In genomic region chr2:173024392-173024791, GRCm38 (mm10) we compare ENCODE assay signal across 10 mouse cellular contexts. TPM values are rescaled to one million over a fixed set of nuclear protein-coding genes. Genes with fewer than 3 reads are reported as not detected.
DNase-seq lines count a peak whose midpoint lies in the region; ATAC-seq and TF ChIP-seq lines count a peak whose summit lies in the region.
"Had no signal": no experiment of that assay in that cellular context is flagged by ENCODE, and none has a peak within 500 bp of the region (broad histone marks: within the 10 kb centered on the region; RNA-seq: fewer than 3 reads in every experiment).

No protein-coding gene starts in this region.

- peak overlapping the region; percentile 69; the same call in 1 of the 2 replicates for H3K4me3 ChIP-seq in forebrain, embryonic 10.5 days
- no peak overlapping the region for H3K4me3 ChIP-seq in forebrain, embryonic 16.5 days (replicated peaks; ENCODE audit: low read length)
- peak overlapping the region; percentile 63 for H3K4me3 ChIP-seq in lung, embryonic 15.5 days
- H3K4me3 ChIP-seq in hindbrain, embryonic 13.5 days: no peak overlapping the region
- H3K4me3 ChIP-seq in liver, postnatal 0 days (ENCODE audit: low read depth, low read length): peak overlapping the region; percentile 93

- WGBS in forebrain, embryonic 10.5 days: 79% methylated on average over 8 of the region's 8 CpGs
- WGBS in forebrain, embryonic 16.5 days: 78% methylated on average over 8 of the region's 8 CpGs
- WGBS in lung, embryonic 15.5 days: 73% methylated on average over 8 of the region's 8 CpGs
- WGBS in hindbrain, embryonic 13.5 days: 65% methylated on average over 8 of the region's 8 CpGs
- 65% methylated on average over 8 of the region's 8 CpGs for WGBS in liver, postnatal 0 days (ENCODE audit: insufficient replicate concordance)

- H3K27me3 ChIP-seq in forebrain, embryonic 10.5 days (ENCODE audit: poor library complexity, severe bottlenecking): peaks cover 20% of the 10 kb centered on the region
- no peaks in the 10 kb centered on the region for H3K27me3 ChIP-seq in forebrain, embryonic 16.5 days (replicated peaks; ENCODE audit: control insufficient read depth, insufficient read depth, low read length)
- H3K27me3 ChIP-seq in lung, embryonic 15.5 days: peaks cover 11% of the 10 kb centered on the region
- H3K27me3 ChIP-seq in hindbrain, embryonic 13.5 days: peaks cover 19% of the 10 kb centered on the region
- H3K27me3 ChIP-seq in liver, postnatal 0 days (ENCODE audit: insufficient read depth, low read length): no peaks in the 10 kb centered on the region

- H3K27ac ChIP-seq in forebrain, embryonic 10.5 days: 0 out of 2 replicates have a peak overlapping the region, but pooled peaks have one; percentile 1
- no peak overlapping the region for H3K27ac ChIP-seq in forebrain, embryonic 16.5 days (ENCODE audit: low read length)
- H3K27ac ChIP-seq in lung, embryonic 15.5 days: no peak overlapping the region
- no peak overlapping the region for H3K27ac ChIP-seq in hindbrain, embryonic 13.5 days
- H3K27ac ChIP-seq in liver, postnatal 0 days (ENCODE audit: low read depth): peak overlapping the region; percentile 77

- DNase-seq in forebrain, embryonic 10.5 days (ENCODE audit: extremely low spot score, low spot score): no peak
- no peak for DNase-seq in lung, postnatal 25 days (ENCODE audit: low spot score)
- DNase-seq in liver, postnatal 0 days: peak; percentile 18
- no peak for DNase-seq in left cerebral cortex, postnatal 10 days (ENCODE audit: extremely low spot score in 1 of 2, low spot score in 2 of 2)
- no peak for DNase-seq in cerebellum, adult 9-10 months
- DNase-seq: kidney, postnatal 25 days; lung, postnatal 36 days had no signal

- TF ChIP-seq EP300 in liver, postnatal 0 days (IDR thresholded peaks at IDR 0.05; ENCODE audit: low read depth): no peak

- ATAC-seq in forebrain, embryonic 16.5 days: no peak
- no peak for ATAC-seq in lung, embryonic 15.5 days (ENCODE audit: borderline replicate concordance, extremely low read depth, low FRiP score, low TSS enrichment)
- no peak for ATAC-seq in hindbrain, embryonic 13.5 days (ENCODE audit: low FRiP score)
- ATAC-seq in liver, postnatal 0 days: no peak

- TF ChIP-seq CTCF in liver, postnatal 0 days (IDR thresholded peaks at IDR 0.05; ENCODE audit: low read depth): no peak

- peaks cover 64% of the 10 kb centered on the region for H3K36me3 ChIP-seq in forebrain, embryonic 10.5 days (replicated peaks)
- H3K36me3 ChIP-seq in forebrain, embryonic 16.5 days (ENCODE audit: control insufficient read depth, insufficient read depth): no peaks in the 10 kb centered on the region
- H3K36me3 ChIP-seq in lung, embryonic 15.5 days: no peaks in the 10 kb centered on the region
- peaks cover 9% of the 10 kb centered on the region; the same call in 1 of the 2 replicates for H3K36me3 ChIP-seq in hindbrain, embryonic 13.5 days
- H3K36me3 ChIP-seq in liver, postnatal 0 days (replicated peaks; ENCODE audit: insufficient read depth, low read length): peaks cover 69% of the 10 kb centered on the region

- H3K4me1 ChIP-seq in forebrain, embryonic 10.5 days: peaks cover 84% of the 10 kb centered on the region
- peaks cover 46% of the 10 kb centered on the region for H3K4me1 ChIP-seq in forebrain, embryonic 16.5 days (replicated peaks; ENCODE audit: control insufficient read depth, insufficient read depth, low read length)
- peaks cover 78% of the 10 kb centered on the region for H3K4me1 ChIP-seq in lung, embryonic 15.5 days
- H3K4me1 ChIP-seq in hindbrain, embryonic 13.5 days (replicated peaks): peaks cover 77% of the 10 kb centered on the region
- peaks cover 81% of the 10 kb centered on the region for H3K4me1 ChIP-seq in liver, postnatal 0 days (ENCODE audit: insufficient read depth)

- H3K9ac ChIP-seq in forebrain, embryonic 16.5 days (replicated peaks; ENCODE audit: low read depth, low read length): no peak overlapping the region
- H3K9ac ChIP-seq in lung, embryonic 15.5 days: no peak overlapping the region
- no peak overlapping the region; the same call in 1 of the 2 replicates for H3K9ac ChIP-seq in hindbrain, embryonic 13.5 days
- H3K9ac ChIP-seq in liver, postnatal 0 days (replicated peaks): peak overlapping the region; percentile 86

- no peaks in the 10 kb centered on the region for H3K9me3 ChIP-seq in forebrain, embryonic 10.5 days
- no peaks in the 10 kb centered on the region for H3K9me3 ChIP-seq in forebrain, embryonic 16.5 days (ENCODE audit: control insufficient read depth, low read length)
- H3K9me3 ChIP-seq in lung, embryonic 15.5 days: no peaks in the 10 kb centered on the region
- no peaks in the 10 kb centered on the region for H3K9me3 ChIP-seq in hindbrain, embryonic 13.5 days
- H3K9me3 ChIP-seq in liver, postnatal 0 days (ENCODE audit: low read length): no peaks in the 10 kb centered on the region

- H3K4me2 ChIP-seq in forebrain, embryonic 16.5 days (ENCODE audit: low read length): no peak overlapping the region
- H3K4me2 ChIP-seq in lung, embryonic 15.5 days: peak overlapping the region; percentile 92
- peak overlapping the region; percentile 91; the same call in 1 of the 2 replicates for H3K4me2 ChIP-seq in hindbrain, embryonic 13.5 days
- H3K4me2 ChIP-seq in liver, postnatal 0 days (ENCODE audit: low read depth, low read length): peak overlapping the region; percentile 85

- intact Hi-C loops in left cerebral cortex, postnatal 10 days (cut with DNase I): loop anchor here (10.0 kb wide), 1 partner anchor 60 kb away; no protein-coding TSS in a partner anchor

RNA-seq across cellular contexts. Expression of gene Rbm38, which starts 4.1 kb away (rescaled TPM):
- polyA plus RNA-seq in forebrain, embryonic 10.5 days (2016; fragmentation: Nextera tagmentation; extraction: Ambion mirVana): 119 and 123 TPM in 2 replicates
- 23.3 and 23.4 TPM in 2 replicates for polyA plus RNA-seq in forebrain, embryonic 16.5 days (2015; fragmentation: Nextera tagmentation; extraction: Ambion mirVana)
- polyA plus RNA-seq in lung, embryonic 15.5 days (2015; fragmentation: Nextera tagmentation; extraction: Ambion mirVana): 32.0 and 33.3 TPM in 2 replicates
- polyA plus RNA-seq in hindbrain, embryonic 13.5 days (2015; fragmentation: Nextera tagmentation; extraction: Ambion mirVana): 20.6 and 22.1 TPM in 2 replicates
- 124 and 126 TPM in 2 replicates for polyA plus RNA-seq in liver, postnatal 0 days (2015; fragmentation: Nextera tagmentation; extraction: Ambion mirVana)
- 1 to 10 TPM; 2.7 to 2.8 TPM for total RNA-seq in left cerebral cortex, postnatal 10 days (2021)

RNA-seq across cellular contexts. Expression of gene Rae1, which starts 24.5 kb away (rescaled TPM):
- 168 TPM in 2 replicates for polyA plus RNA-seq in forebrain, embryonic 10.5 days (2016; fragmentation: Nextera tagmentation; extraction: Ambion mirVana)
- polyA plus RNA-seq in forebrain, embryonic 16.5 days (2015; fragmentation: Nextera tagmentation; extraction: Ambion mirVana): 156 TPM in 2 replicates
- polyA plus RNA-seq in lung, embryonic 15.5 days (2015; fragmentation: Nextera tagmentation; extraction: Ambion mirVana): 122 and 123 TPM in 2 replicates
- 118 and 120 TPM in 2 replicates for polyA plus RNA-seq in hindbrain, embryonic 13.5 days (2015; fragmentation: Nextera tagmentation; extraction: Ambion mirVana)
- 40.0 and 41.5 TPM in 2 replicates for polyA plus RNA-seq in liver, postnatal 0 days (2015; fragmentation: Nextera tagmentation; extraction: Ambion mirVana)
- total RNA-seq in left cerebral cortex, postnatal 10 days (2021): 10 to 100 TPM; 66.1 to 77.4 TPM

RNA-seq across cellular contexts. Expression of gene Spo11, which starts 46.9 kb away (rescaled TPM):
- polyA plus RNA-seq in forebrain, embryonic 10.5 days (2016; fragmentation: Nextera tagmentation; extraction: Ambion mirVana): 0.42 and 0.73 TPM in 2 replicates
- 0.68 and 0.75 TPM in 2 replicates for polyA plus RNA-seq in forebrain, embryonic 16.5 days (2015; fragmentation: Nextera tagmentation; extraction: Ambion mirVana)
- 0.06 and 0.22 TPM in 2 replicates for polyA plus RNA-seq in lung, embryonic 15.5 days (2015; fragmentation: Nextera tagmentation; extraction: Ambion mirVana)
- 0.79 and 0.87 TPM in 2 replicates for polyA plus RNA-seq in hindbrain, embryonic 13.5 days (2015; fragmentation: Nextera tagmentation; extraction: Ambion mirVana)
- polyA plus RNA-seq in liver, postnatal 0 days (2015; fragmentation: Nextera tagmentation; extraction: Ambion mirVana): 0.07 and 0.09 TPM in 2 replicates
- total RNA-seq in left cerebral cortex, postnatal 10 days (2021): under 1 TPM; 0.39 to 0.49 TPM

Comparison
In these comparisons a context has a peak if more than half of its experiments do, and no peak if none do; other contexts are left out.
1. H3K27ac ChIP-seq: peak in forebrain, embryonic 10.5 days (single experiment) and liver, postnatal 0 days (single experiment); none in forebrain, embryonic 16.5 days (single experiment), lung, embryonic 15.5 days (single experiment) and hindbrain, embryonic 13.5 days (single experiment).
2. H3K4me3 ChIP-seq: peak in forebrain, embryonic 10.5 days (single experiment), lung, embryonic 15.5 days (single experiment) and liver, postnatal 0 days (single experiment); none in forebrain, embryonic 16.5 days (single experiment) and hindbrain, embryonic 13.5 days (single experiment).